Comparison of ENCODE assay signal across 28 mouse cellular contexts in genomic region chr13:83492051-83492450, GRCm38 (mm10).
"Had no signal": no experiment of that assay in that cellular context is flagged by ENCODE, and none has a peak within 500 bp of the region (broad histone marks: within the 10 kb centered on the region; RNA-seq: fewer than 3 reads in every experiment).

No protein-coding gene starts in this region.

- DNase-seq: cerebellum, adult 18-20 months; cerebellum, adult 2 months; cerebellum, adult 8-10 months; cerebellum, adult 9-10 months; cerebellum, adult 9-11 months; cerebellum, postnatal 10 days; cerebellum, postnatal 14 days; cerebellum, postnatal 25 days; cerebellum, postnatal 36 days; embryo, embryonic 11 days; forebrain, postnatal 0 days; gastrocnemius, adult 2 months; gastrocnemius, postnatal 10 days; gastrocnemius, postnatal 14 days; gastrocnemius, postnatal 25 days; gastrocnemius, postnatal 36 days; heart, adult 11 months had no signal

- H3K36me3 ChIP-seq: embryonic facial prominence, embryonic 10.5 days; embryonic facial prominence, embryonic 12.5 days; embryonic facial prominence, embryonic 13.5 days; embryonic facial prominence, embryonic 15.5 days; forebrain, embryonic 10.5 days; forebrain, embryonic 12.5 days; forebrain, embryonic 15.5 days had no signal

- H3K4me1 ChIP-seq: embryonic facial prominence, embryonic 10.5 days; embryonic facial prominence, embryonic 12.5 days; embryonic facial prominence, embryonic 13.5 days; embryonic facial prominence, embryonic 15.5 days; forebrain, embryonic 10.5 days; forebrain, embryonic 12.5 days; forebrain, embryonic 13.5 days; forebrain, embryonic 15.5 days had no signal

- H3K4me3 ChIP-seq: embryonic facial prominence, embryonic 10.5 days; embryonic facial prominence, embryonic 12.5 days; embryonic facial prominence, embryonic 13.5 days; embryonic facial prominence, embryonic 15.5 days; erythroblast, embryonic 14.5 days; forebrain, embryonic 10.5 days; forebrain, embryonic 12.5 days; forebrain, embryonic 13.5 days; forebrain, embryonic 15.5 days; gastrocnemius, adult 2 months had no signal

- H3K9ac ChIP-seq: embryonic facial prominence, embryonic 12.5 days; embryonic facial prominence, embryonic 13.5 days; embryonic facial prominence, embryonic 15.5 days; forebrain, embryonic 12.5 days; forebrain, embryonic 13.5 days; forebrain, embryonic 15.5 days; forebrain, postnatal 0 days had no signal

- H3K9me3 ChIP-seq: embryonic facial prominence, embryonic 10.5 days; embryonic facial prominence, embryonic 12.5 days; embryonic facial prominence, embryonic 15.5 days; forebrain, embryonic 10.5 days; forebrain, embryonic 12.5 days; forebrain, embryonic 13.5 days; forebrain, embryonic 15.5 days had no signal

- H3K27me3 ChIP-seq: embryonic facial prominence, embryonic 12.5 days; embryonic facial prominence, embryonic 13.5 days; embryonic facial prominence, embryonic 15.5 days; forebrain, embryonic 12.5 days; forebrain, embryonic 13.5 days; forebrain, embryonic 15.5 days had no signal

- H3K4me2 ChIP-seq: embryonic facial prominence, embryonic 12.5 days; embryonic facial prominence, embryonic 13.5 days; embryonic facial prominence, embryonic 15.5 days; forebrain, embryonic 12.5 days; forebrain, embryonic 13.5 days; forebrain, embryonic 15.5 days had no signal

- ATAC-seq: forebrain, embryonic 13.5 days; forebrain, embryonic 14.5 days; forebrain, embryonic 15.5 days; forebrain, embryonic 16.5 days; forebrain, postnatal 0 days had no signal

- H3K27ac ChIP-seq: embryonic facial prominence, embryonic 10.5 days; embryonic facial prominence, embryonic 12.5 days; embryonic facial prominence, embryonic 13.5 days; embryonic facial prominence, embryonic 15.5 days; forebrain, embryonic 10.5 days; forebrain, embryonic 12.5 days; forebrain, embryonic 13.5 days; forebrain, embryonic 15.5 days; gastrocnemius, adult 2 months had no signal
